Mouse (Mus musculus): ENCODE data around the gene Vgll4.

The Vgll4 gene

DNA sequence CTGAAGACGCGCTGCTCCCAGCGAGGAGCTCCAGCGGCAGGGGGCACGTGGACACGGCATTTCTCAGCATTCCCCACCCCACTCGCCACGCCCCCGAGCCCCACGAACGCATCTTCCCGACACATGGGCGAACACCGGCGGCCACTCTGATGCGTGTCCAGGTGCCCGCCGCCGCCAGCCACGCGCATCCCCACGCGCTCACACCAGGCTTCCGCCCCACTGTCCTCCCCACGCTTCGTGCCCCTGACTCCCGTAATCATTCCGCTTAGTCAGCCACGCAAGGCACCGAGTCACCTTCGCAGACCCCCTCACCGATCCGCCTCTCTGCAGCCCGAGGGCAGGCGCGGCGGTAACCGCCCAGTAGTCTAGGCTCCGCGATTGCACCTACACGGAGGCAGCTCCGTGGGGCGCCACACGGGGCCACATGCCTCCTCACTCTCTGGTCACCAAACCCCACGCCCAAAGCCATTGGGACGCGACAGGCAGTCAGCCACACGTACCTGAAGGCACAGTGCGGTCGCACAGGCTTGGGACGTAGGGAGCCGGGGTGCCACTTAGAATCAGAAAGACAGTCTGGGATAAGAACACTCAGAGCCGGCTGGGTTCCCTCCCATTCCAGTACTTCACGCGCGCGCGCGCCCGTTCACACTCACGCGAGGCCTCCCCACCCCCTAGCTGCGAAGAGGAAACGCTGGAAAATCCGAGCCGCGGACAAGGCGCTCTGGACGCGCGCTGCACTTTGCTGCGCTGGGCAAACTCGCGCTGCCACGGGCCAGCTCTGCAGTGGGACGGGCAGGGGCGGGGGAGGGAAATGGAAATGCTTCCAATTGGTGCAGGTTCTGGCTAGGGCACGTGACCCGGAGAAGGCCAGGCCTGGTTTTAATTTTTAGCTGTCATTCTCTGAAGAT is at the start of gene Vgll4:
Vgll4 (minus strand) TSS at position 782 of the 908 bp plus-strand sequence.
- DNase-seq (ENCODE audit: low read depth, low spot score): peak; percentile 37

GRCm38 (mm10) chr6:115015461-115015860 is 45.7 kb upstream of the Vgll4 start:
- no peak for DNase-seq (ENCODE audit: low read depth, low spot score)

GRCm38 (mm10) chr6:115013574-115013973 is 43.8 kb upstream of the Vgll4 start:
- no peak for DNase-seq (ENCODE audit: low read depth, low spot score)

DNA sequence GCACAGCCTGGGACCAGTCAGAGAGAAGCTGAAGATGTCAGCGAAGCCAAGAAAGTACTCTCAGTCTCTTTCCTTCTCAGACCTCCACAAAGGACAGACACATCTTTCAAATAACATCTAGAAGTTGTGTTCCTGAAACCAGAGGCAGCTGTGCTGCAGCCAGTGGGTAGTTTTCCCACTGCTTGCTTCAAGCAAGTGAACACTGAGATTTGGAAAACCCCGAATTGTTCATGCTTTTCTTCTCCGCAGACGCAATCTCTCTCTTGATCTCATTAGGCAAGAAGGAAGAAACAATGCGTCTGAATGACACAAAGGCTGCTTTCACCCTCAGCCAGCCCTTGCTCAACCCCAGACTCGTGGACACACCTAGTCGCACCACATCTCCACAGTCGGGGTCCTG is 42.0 kb upstream of the Vgll4 start:
- DNase-seq (ENCODE audit: low read depth, low spot score): no peak

GRCm38 (mm10) chr6:115010815-115011214 is 41.0 kb upstream of the Vgll4 start:
- DNase-seq (ENCODE audit: low read depth, low spot score): no peak

DNA sequence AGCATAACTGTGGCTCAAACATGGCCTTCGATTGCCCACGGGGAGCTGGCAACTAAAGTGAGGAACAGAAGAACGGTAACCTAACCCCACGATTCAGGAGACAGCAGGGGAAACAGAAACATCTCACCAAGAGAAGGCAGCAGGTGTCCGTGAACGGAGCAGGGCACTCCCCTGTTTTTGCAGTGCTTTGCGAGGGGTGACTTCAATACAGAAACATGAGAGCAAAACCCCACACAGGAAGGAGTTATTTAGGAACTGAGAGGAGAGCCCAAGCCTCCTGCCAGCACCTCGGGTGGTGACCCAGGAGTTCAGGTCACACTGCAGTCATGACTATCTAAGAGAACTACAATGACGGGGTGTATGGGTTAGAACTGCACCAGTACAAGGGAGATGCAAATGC is 40.5 kb upstream of the Vgll4 start:
- DNase-seq (ENCODE audit: low read depth, low spot score): no peak

DNA sequence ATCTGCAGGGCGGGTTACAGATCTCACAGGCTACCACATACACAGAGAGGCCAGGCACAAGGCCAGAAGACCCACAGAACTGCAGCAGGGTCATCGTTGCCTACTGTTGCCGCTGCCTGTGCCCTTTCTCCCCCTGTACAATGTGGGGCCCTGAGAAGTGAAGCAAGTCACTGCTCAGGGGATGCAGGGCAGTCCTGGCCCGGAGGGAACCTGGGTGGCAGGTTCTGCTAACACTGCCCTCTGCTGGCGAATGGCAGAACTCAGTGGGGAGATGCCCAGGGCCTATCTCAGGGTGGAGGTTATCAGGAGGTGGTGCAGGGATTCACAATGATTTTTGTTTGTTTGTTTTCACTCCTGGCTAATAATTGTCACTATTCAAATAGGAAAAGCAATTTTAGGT is 37.9 kb upstream of the Vgll4 start:
- peak; percentile 83 for DNase-seq (ENCODE audit: low read depth, low spot score)

- DNase-seq (ENCODE audit: low read depth, low spot score): no peak
These were observed 37.2 kb upstream of the Vgll4 start for GRCm38 (mm10) chr6:115006948-115007347.

- DNase-seq (ENCODE audit: low read depth, low spot score): no peak
These were observed 36.3 kb upstream of the Vgll4 start for GRCm38 (mm10) chr6:115006065-115006464.

DNA sequence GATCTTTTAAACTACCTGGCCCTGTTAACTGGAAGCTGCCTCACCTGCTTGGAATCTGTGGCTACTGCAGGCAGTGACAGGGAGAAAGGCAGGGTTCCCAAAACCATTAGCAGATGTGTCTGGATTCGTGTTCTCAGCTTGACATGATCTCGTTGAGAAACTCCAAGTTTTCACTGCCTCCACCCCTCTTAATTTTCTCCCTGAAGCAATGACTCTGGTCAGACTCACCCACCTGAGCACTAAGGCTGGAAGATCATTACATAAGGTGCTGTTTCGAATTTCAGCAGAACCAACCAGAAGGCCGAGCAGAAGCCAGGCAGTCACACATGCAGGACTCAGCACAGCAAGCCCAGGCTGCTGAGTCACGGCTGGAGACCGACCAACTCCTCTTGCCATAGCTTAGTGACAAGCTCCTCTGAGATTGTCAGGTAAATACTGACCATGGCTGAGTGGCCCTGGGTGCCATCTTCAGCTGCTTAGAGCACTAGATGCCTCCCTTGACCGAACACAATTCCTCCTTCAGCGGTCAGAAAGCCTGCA is 35.6 kb upstream of the Vgll4 start:
- no peak for DNase-seq (ENCODE audit: low read depth, low spot score)

GRCm38 (mm10) chr6:115004636-115005035 is 34.8 kb upstream of the Vgll4 start:
- no peak for DNase-seq (ENCODE audit: low read depth, low spot score)

DNA sequence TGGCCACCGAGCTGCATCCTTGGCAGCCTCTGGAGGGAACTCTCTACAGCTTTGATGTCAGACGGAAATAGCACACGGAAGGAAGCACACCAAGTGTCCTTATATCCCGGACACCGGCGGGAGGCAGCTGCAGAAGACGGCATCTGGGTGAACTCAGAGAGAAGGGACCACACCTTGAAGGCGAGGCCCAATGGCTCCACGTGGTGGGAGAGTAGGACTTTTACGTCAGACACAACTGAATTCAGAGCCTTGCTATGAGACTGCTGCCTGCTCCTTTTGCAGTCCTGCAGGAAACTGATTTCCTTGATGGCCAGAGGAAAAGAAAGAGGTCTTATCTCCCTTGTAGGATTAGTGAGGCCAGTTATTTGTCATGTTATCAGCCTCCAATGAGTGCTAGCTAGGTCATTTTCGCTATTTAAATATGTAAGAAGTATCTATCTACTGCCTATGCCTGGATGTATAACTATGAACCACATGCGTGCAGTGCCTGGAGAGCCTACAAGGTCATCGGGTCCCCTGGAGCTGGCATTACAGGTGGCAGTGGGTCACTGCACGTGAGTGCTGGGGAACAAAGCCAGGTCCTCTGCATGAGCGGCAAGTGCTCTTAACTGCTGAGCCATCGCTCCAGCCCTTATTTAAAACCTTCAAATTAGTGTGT is 28.7 kb upstream of the Vgll4 start:
- no peak for DNase-seq (ENCODE audit: low read depth, low spot score)

DNA sequence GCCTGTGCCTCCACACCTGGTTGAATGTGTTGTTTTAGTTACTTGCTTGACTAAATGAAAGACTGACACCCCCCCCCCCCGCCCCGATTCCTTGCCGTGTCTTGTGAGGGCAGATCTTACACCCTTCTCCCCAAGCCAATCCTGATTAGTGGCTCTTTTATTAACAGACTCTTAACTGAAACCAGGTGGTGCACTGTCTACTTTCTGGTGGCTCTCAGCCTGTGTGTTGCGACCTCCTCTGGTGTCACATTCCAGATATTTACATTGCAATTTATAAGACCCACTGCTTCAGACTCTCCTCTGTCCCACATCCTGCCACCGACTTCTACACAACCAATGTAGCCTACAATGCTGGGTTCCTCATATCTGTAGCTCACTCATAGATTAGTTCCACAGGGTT is 27.7 kb upstream of the Vgll4 start:
- no peak for DNase-seq (ENCODE audit: low read depth, low spot score)

DNA sequence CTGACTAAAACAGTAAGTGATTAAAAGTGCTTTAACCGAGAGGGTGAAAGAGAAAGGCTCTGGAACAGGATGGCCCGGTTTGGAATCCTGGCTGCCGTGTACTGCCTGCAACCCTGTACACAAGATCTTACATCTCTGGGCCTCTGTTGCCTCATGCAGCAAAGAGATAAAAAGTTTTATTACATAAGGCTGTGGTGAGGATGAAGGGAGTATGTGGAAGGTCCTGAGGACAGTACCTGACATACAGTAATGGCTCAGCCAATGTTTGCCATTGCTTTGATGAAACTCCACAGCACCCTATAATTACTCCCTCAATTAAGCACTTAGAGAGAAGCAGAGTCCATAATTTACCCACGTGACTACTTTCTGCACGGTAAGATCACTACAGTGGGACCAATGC is 27.1 kb upstream of the Vgll4 start:
- DNase-seq (ENCODE audit: low read depth, low spot score): no peak

- DNase-seq (ENCODE audit: low read depth, low spot score): no peak
These were observed 24.3 kb upstream of the Vgll4 start for GRCm38 (mm10) chr6:114994079-114994478.

GRCm38 (mm10) chr6:114993659-114994058 is 23.9 kb upstream of the Vgll4 start:
- no peak for DNase-seq (ENCODE audit: low read depth, low spot score)

DNA sequence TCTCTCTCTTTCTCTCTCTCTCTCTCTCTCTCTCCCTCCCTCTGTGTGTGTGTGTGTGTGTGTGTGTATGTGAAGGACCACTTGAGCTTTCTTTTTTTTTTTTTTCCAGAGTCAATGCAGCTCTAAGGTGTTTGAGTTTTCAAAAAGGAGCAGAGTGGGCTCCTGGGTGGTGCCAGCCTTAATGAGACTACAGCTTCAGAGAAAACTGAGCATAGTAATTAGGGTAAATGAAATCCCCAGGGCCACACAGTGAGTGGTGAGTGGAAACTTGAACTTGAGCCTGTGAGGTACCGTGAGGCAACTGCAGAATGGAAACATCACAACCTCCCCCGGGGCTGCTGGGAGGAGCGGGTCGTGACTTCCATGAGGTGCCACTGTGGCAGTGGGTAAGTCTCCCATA is 22.1 kb upstream of the Vgll4 start:
- no peak for DNase-seq (ENCODE audit: low read depth, low spot score)

- DNase-seq (ENCODE audit: low read depth, low spot score): no peak
These were observed 18.8 kb upstream of the Vgll4 start for GRCm38 (mm10) chr6:114988619-114988980.

DNA sequence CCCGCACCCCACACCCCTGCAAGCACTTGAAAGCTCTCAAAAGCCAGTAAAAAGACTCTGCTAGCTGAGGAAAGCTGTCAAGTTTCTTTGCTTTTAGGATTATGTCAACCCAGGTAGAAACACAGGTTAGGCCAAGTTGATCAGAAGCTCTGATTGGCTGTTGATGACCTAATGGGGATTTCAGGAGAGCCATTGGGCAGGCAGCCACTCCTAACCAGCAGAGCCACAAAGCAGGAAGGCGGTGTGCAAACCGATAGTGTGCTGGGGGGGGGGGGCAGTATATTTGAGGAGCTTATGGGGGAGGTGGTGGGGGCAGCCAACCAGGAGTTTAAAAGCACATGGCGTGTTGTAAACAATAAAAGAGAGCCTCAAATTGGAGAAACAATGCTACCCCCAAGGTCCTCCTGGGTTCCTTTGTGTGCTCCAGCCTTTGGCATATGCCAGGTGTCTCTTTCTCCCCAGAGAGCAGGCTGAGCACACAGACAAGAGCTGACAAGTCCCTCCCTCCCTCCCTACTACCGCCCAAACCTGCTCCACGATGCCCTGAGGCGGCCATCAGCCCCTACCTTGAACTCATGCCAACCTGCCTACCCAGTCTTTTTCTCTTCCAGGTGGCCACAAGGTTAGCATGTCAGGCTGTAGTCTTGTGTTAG is 18.3 kb upstream of the Vgll4 start:
- no peak for DNase-seq (ENCODE audit: low read depth, low spot score)

DNA sequence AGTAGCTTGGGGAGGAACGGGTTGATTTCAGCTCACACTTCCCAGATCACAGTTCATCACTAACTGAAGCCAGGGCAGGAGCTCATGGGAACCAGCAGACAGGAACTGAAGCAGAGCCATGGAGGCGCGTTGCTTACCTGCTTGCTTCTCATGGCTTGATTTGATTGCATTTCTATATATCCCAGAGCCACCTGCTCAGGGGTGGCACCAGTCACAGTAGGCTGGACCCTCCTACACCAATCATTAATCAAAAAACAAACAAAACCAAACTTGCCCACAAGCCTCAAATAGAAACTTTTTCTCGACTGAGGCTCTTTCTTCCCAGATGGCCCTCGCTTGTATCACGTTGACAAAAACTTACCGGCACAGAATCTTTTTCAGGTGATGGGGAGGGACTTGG is 12.9 kb upstream of the Vgll4 start:
- no peak for DNase-seq (ENCODE audit: low read depth, low spot score)

DNA sequence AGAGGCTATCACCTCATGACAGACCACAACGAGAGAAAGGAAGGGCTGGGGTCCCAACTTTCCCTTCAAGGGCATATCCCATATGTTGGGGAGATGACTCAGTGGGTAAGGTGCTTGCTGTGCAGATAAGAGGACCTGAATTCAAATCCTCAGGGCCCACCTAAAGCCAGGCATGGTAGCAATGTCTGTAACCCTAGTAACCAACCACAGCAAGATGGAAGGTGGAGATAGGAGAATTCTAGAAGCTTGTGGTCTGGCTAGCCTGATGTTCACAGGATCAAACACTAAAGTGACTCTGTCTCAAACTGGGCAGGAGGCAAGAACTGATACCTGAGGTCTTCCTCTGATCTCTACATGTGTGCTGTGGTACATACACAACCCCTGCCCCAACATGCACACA is 9.9 kb upstream of the Vgll4 start:
- DNase-seq (ENCODE audit: low read depth, low spot score): no peak

DNA sequence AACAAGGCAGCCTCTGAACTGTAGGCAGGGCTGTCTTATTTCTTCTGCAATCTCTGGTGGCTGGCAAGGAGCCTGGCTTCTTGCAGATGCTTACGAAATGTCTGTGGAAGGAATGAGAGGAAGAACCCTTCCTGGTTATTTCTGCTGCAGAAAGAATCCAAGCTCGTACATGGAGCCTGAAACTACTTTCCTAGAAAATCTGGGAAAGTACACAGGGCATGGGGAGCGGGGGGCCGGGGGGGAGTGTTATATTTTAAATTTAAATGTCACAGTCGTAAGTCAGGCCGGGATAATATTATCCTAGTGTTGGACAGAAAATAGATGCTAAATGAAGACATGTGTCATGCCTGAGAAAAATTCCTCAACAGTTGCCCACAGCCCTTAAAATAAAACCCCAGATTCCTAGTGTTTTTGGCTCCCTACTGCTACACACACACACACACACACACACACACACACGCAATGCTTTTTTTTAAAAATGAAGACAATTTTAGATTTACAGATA is 7.2 kb upstream of the Vgll4 start:
- no peak for DNase-seq (ENCODE audit: low read depth, low spot score)
